Mouse (Mus musculus) heart, postnatal 0 days (tissue): ENCODE data around the gene Esf1.

Source experiments
- CTCF ChIP-seq: IDR thresholded peaks from 2 replicates; pipeline ENCODE4 v1.5.1; 2016; ENCODE audit warnings: antibody characterized with exemption, control low read depth, low read depth
- EP300 ChIP-seq: IDR thresholded peaks from 2 replicates; pipeline ENCODE4 v1.6.1; 2016; ENCODE audit warnings: antibody characterized with exemption, low read depth

DNA sequence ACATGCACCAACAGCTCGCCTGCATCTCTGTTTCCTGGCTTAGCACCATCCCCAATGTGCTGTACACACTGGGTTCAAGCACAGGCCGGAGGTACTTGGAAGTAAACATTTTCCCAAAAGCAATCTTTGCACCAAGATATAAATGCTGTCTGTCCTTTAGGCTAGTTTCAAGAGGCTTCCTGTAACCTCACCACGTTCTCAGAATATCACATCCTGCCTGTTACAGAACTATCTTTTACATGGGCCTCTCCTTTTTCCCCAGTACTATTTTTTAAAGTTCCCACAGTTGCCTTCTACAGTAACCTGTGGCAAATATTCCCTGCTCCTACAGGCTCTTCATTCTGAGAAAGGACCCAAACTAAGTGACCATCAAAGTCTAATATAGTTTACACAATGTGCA is 95.2 kb downstream of the Esf1 start:
- TF ChIP-seq CTCF (no peak), EP300 (no peak)
